23 mouse cellular contexts compared by ENCODE assay signal in genomic region chr6:100424181-100424580, GRCm38 (mm10).
DNase-seq lines count a peak whose midpoint lies in the region; ATAC-seq and TF ChIP-seq lines count a peak whose summit lies in the region.
"Had no signal": no experiment of that assay in that cellular context is flagged by ENCODE, and none has a peak within 500 bp of the region (broad histone marks: within the 10 kb centered on the region; RNA-seq: fewer than 3 reads in every experiment).

No protein-coding gene starts in this region.

- in situ Hi-C loops in ES-E14 (cut with MboI; ENCODE audit: low sequenced_read_pairs in 2 of 2, unreplicated experiment in 2 of 2), result no loop called here

- H3K79me2 ChIP-seq in C2C12 (ENCODE audit: control insufficient read depth, insufficient read depth), result no peaks in the 10 kb centered on the region

- no peaks in the 10 kb centered on the region for H3K79me3 ChIP-seq in C2C12 (ENCODE audit: low read depth)

- H3K27me3 ChIP-seq in C2C12 (ENCODE audit: control insufficient read depth, insufficient read depth, insufficient read length), result peaks cover 3% of the 10 kb centered on the region
- no peaks in the 10 kb centered on the region for H3K27me3 ChIP-seq in E14TG2a.4 (ENCODE audit: insufficient read depth, low read length)
- H3K27me3 ChIP-seq: embryonic facial prominence, embryonic 15.5 days had no signal

- DNase-seq in ES-E14 (ENCODE audit: low read depth, low spot score), result no peak
- DNase-seq in layer of hippocampus, postnatal 25 days (ENCODE audit: extremely low spot score in 1 of 2, low spot score in 1 of 2), result no peak
- DNase-seq: adrenal gland, adult 2 months; adrenal gland, postnatal 10 days; adrenal gland, postnatal 25 days; B cell, adult 2 months; cerebellum, adult 11 months; cerebellum, adult 18-20 months; cerebellum, adult 8-10 months; cerebellum, adult 9-11 months; cerebellum, postnatal 14 days; cerebellum, postnatal 36 days; embryo, embryonic 11 days had no signal

- peak overlapping the region; percentile 44; the same call in 1 of the 2 replicates for H3K9ac ChIP-seq in ES-E14 (ENCODE audit: insufficient read depth, low read depth, low read length, poor library complexity, severe bottlenecking)
- H3K9ac ChIP-seq: embryonic facial prominence, embryonic 13.5 days; embryonic facial prominence, embryonic 15.5 days; forebrain, embryonic 12.5 days had no signal

- H3K4me3 ChIP-seq in C2C12 (ENCODE audit: insufficient read depth, poor library complexity, severe bottlenecking) (peak overlapping the region; percentile 14), E14TG2a.4 (replicated peaks; ENCODE audit: low read length) (peak overlapping the region; percentile 57), ES-E14 (ENCODE audit: insufficient read depth in 1 of 2, low read depth in 1 of 2, low read length in 2 of 2, poor library complexity in 1 of 2, severe bottlenecking in 1 of 2) (peak overlapping the region; percentile 8 to 48; a peak in 3 of 4 replicates)
- H3K4me3 ChIP-seq: embryonic facial prominence, embryonic 13.5 days; embryonic facial prominence, embryonic 15.5 days; erythroblast, embryonic 14.5 days; forebrain, embryonic 10.5 days; forebrain, embryonic 12.5 days had no signal

- H3K36me3 ChIP-seq in C2C12 (ENCODE audit: control insufficient read depth, insufficient read depth) (no peaks in the 10 kb centered on the region), E14TG2a.4 (ENCODE audit: insufficient read depth, low read length) (no peaks in the 10 kb centered on the region), ES-E14 (ENCODE audit: control insufficient read depth, insufficient read depth, low read length, poor library complexity, severe bottlenecking) (no peaks in the 10 kb centered on the region)
- H3K36me3 ChIP-seq: embryonic facial prominence, embryonic 13.5 days; embryonic facial prominence, embryonic 15.5 days; forebrain, embryonic 10.5 days; forebrain, embryonic 12.5 days had no signal

- H3ac ChIP-seq in C2C12 (ENCODE audit: control insufficient read depth, insufficient read length, low read depth), result no peak overlapping the region

- no peaks in the 10 kb centered on the region for H3K9me3 ChIP-seq in E14TG2a.4 (ENCODE audit: low read length)
- no peaks in the 10 kb centered on the region for H3K9me3 ChIP-seq in ES-E14 (ENCODE audit: control insufficient read depth, insufficient read depth, low read depth, low read length)
- H3K9me3 ChIP-seq: embryonic facial prominence, embryonic 13.5 days; embryonic facial prominence, embryonic 15.5 days; forebrain, embryonic 10.5 days; forebrain, embryonic 12.5 days had no signal

- H3K27ac ChIP-seq in ES-E14 (ENCODE audit: insufficient read depth, low read depth, low read length, poor library complexity, severe bottlenecking), result peak overlapping the region; percentile 78; the same call in 1 of the 2 replicates
- H3K27ac ChIP-seq: embryonic facial prominence, embryonic 13.5 days; forebrain, embryonic 10.5 days; forebrain, embryonic 12.5 days had no signal

- peaks cover 88% of the 10 kb centered on the region for H3K4me1 ChIP-seq in E14TG2a.4 (replicated peaks; ENCODE audit: low read depth, low read length)
- H3K4me1 ChIP-seq in ES-E14 (ENCODE audit: control insufficient read depth in 2 of 2, insufficient read depth in 2 of 2, low read length in 2 of 2, poor library complexity in 1 of 2), result peaks cover 20 to 22% of the 10 kb centered on the region in 2 experiments

- no peak for ATAC-seq in frontal cortex, adult (ENCODE audit: low TSS enrichment)
- ATAC-seq: forebrain, embryonic 14.5 days; forebrain, embryonic 16.5 days had no signal

- TF ChIP-seq CTCF in C2C12 (IDR thresholded peaks at IDR 0.05; ENCODE audit: control insufficient read depth, insufficient read depth, insufficient read length) (no peak), E14TG2a.4 (conservative IDR thresholded peaks at IDR 0.05; ENCODE audit: low read length) (no peak)

TF ChIP-seq in C2C12, 6 proteins besides CTCF, POLR2A, EP300 and RAD21:
- TF ChIP-seq MAX (IDR thresholded peaks at IDR 0.05), result no peak
- TF ChIP-seq USF1 (IDR thresholded peaks at IDR 0.05; ENCODE audit: low read depth), result no peak
- no peak for TF ChIP-seq CEBPB (IDR thresholded peaks at IDR 0.05; ENCODE audit: low read depth)
- TF ChIP-seq MYOG (IDR thresholded peaks at IDR 0.05; ENCODE audit: control insufficient read depth, extremely low read depth, insufficient read length), result no peak
- TF ChIP-seq MYOD1 (IDR thresholded peaks at IDR 0.05; ENCODE audit: control insufficient read depth, insufficient read length, low read depth), result no peak
- TF ChIP-seq FOSL1 (IDR thresholded peaks at IDR 0.05; ENCODE audit: insufficient read depth, low read length, poor library complexity, severe bottlenecking), result no peak

TF ChIP-seq in ES-E14, 5 proteins besides CTCF, POLR2A, EP300 and RAD21:
- TF ChIP-seq HCFC1 (IDR thresholded peaks at IDR 0.05; ENCODE audit: borderline replicate concordance, insufficient read depth, low read length) (no peak), ZC3H11A (IDR thresholded peaks at IDR 0.05; ENCODE audit: borderline replicate concordance, low read depth, low read length) (no peak), ZNF384 (IDR thresholded peaks at IDR 0.05; ENCODE audit: low read depth, low read length) (peak; percentile 92), MAFK (IDR thresholded peaks at IDR 0.05; ENCODE audit: insufficient read depth, low read depth, low read length) (no peak), CHD2 (IDR thresholded peaks at IDR 0.05; ENCODE audit: low read depth, low read length) (no peak)
